Mouse (Mus musculus): ENCODE measurements at regions not wholly inside any gene's neighbourhood (a gene's known extent, or its start where the extent isn't known, plus 50 kb on each side); places are given as distances from the start of the nearest gene placed in this dataset.

DNA sequence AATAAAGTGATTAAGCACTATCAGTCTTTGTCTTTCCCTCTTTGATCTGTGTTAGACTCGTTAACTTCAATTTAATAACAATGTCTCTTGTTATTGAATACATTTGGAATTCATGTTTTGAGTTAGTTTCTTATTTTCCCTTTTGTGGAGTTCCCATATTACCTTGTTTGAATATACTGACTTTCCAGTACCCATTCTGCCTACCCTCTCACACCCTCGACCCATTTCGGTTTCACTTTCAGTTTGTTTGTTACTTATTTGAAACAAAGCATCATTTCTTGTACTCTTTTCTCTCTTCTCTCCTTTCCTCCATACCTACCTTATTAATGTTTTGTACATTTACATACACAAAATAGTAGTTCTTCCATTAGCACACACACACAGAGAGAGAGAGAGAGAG is 797.1 kb upstream of the Grm7 start:
- TF ChIP-seq CTCF (conservative IDR thresholded peaks at IDR 0.05; ENCODE audit: low read length): no peak
- TF ChIP-seq NANOG (IDR thresholded peaks at IDR 0.05; ENCODE audit: borderline replicate concordance, low read length): no peak

Measured in E14TG2a.4 (cell line).